Mouse (Mus musculus) erythroblast, embryonic 14.5 days (primary cell): ENCODE results near the gene Ntsr2.

Experiments
- GATA1 ChIP-seq: IDR thresholded peaks from 2 replicates; pipeline ENCODE4 v1.6.1; 2012; ENCODE audit warnings: low read length, inconsistent platforms, mixed read lengths
- TAL1 ChIP-seq: IDR thresholded peaks from 3 replicates; pipeline ENCODE4 v1.6.1; 2012; ENCODE audit warnings: low read length, inconsistent platforms, mixed read lengths

- no peak for TF ChIP-seq TAL1
- no peak for TF ChIP-seq GATA1
Measured at GRCm38 (mm10) chr12:16631423-16631822, 21.8 kb upstream of the Ntsr2 start.
